Mouse (Mus musculus) cerebellum, adult 2 months (tissue): ENCODE results near the gene Gdpd1.

Experiments used
- CTCF ChIP-seq: fragments of 200-500 bp; IDR thresholded peaks from 2 replicates; pipeline ENCODE4 v1.5.1; 2011; ENCODE audit warnings: low read depth, mild to moderate bottlenecking, control low read depth, low read length, moderate library complexity, borderline replicate concordance; ENCODE audit not compliant: insufficient read depth
- POLR2A ChIP-seq: fragments of 200-500 bp; IDR thresholded peaks from 2 replicates; pipeline ENCODE4 v1.6.1; 2011; ENCODE audit warnings: low read length, control low read depth, borderline replicate concordance; ENCODE audit not compliant: insufficient read depth

DNA sequence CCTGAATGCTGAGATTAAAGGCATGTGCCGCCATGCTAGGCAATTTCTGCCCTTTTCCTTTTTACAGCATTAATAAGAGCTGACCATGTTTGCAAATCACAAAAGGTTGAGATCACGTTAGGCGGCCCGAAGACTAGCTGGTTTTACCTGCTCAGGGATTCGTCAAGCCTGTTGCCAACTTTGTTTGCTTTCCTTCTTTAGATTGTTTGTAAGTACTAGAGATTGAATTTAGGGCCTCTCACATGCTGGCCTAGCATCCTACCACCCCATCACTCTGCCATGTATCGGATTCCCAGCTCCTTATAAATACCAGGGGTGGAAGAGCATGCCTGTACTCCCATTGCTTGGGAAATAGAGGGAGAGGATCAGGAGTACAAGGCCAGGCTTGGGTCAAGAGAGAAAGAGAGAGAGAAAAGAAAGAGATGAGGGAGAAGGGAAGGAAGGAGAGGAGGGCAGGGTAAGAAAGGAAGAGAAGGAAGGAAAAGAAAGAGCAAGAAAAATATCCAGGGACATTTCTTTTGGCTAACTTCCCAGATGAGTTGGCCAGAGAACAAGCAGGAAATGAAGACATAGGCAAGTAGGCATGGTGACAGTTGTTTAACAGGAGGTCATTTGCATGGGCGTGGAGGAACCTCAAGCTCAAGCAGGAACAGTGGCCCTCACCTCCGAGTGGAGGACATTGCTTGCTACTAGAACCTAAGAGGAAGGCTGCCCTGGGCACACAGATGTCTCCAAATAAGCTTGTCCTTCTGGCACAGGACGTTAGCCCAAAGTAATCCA, 47.6 kb downstream of the Gdpd1 start:
- no peak for TF ChIP-seq POLR2A
- no peak for TF ChIP-seq CTCF
